Comparison of ENCODE assay signal across 8 mouse cellular contexts in the genomic region with DNA sequence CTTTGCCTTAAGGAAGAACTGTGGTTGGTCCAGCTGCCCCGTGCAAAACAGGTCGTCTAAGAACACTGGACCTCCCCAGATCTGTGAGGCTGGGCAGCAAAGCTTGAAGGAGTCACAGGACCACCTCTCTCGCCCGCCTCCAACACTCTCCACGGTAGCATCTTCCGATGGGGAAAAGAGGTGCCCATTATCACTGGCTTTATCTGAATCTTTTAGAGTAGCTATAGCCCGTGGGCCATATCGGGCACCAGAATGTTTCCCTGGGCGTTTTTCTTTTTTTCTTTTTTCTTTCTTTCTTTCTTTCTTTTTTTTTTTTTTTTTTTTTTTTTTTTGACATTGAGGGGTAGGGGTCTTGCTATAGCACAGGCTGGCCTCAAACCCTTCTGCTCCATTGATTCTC. TPM values are rescaled to one million over a fixed set of nuclear protein-coding genes. Genes with fewer than 3 reads are reported as not detected.
DNase-seq lines count a peak whose midpoint lies in the region; ATAC-seq and TF ChIP-seq lines count a peak whose summit lies in the region.

No protein-coding gene starts in this region.

- H3K9ac ChIP-seq in kidney, postnatal 0 days (ENCODE audit: low read depth, low read length), result peak overlapping the region; percentile 51; the same call in 1 of the 2 replicates
- peak overlapping the region; percentile 37; the same call in 1 of the 2 replicates for H3K9ac ChIP-seq in embryonic facial prominence, embryonic 12.5 days
- peak overlapping the region; percentile 37; the same call in 1 of the 2 replicates for H3K9ac ChIP-seq in hindbrain, postnatal 0 days (replicated peaks; ENCODE audit: low read length)
- 0 out of 2 replicates have a peak overlapping the region, but pooled peaks have one; percentile 44 for H3K9ac ChIP-seq in midbrain, postnatal 0 days (replicated peaks; ENCODE audit: low read length, poor library complexity, severe bottlenecking)

- no peaks in the 10 kb centered on the region for H3K27me3 ChIP-seq in kidney, postnatal 0 days (ENCODE audit: insufficient read depth, low read length)
- H3K27me3 ChIP-seq in embryonic facial prominence, embryonic 12.5 days, result peaks cover 16% of the 10 kb centered on the region; the same call in 1 of the 2 replicates
- no peaks in the 10 kb centered on the region for H3K27me3 ChIP-seq in hindbrain, postnatal 0 days (ENCODE audit: insufficient read depth, low read length)
- H3K27me3 ChIP-seq in midbrain, postnatal 0 days (ENCODE audit: insufficient read depth, low read length), result peaks cover 9% of the 10 kb centered on the region

- no peak for TF ChIP-seq CTCF in kidney, postnatal 0 days (IDR thresholded peaks at IDR 0.05; ENCODE audit: low read depth)
- no peak for TF ChIP-seq CTCF in hindbrain, postnatal 0 days (IDR thresholded peaks at IDR 0.05; ENCODE audit: low read depth)
- TF ChIP-seq CTCF in midbrain, postnatal 0 days (IDR thresholded peaks at IDR 0.05), result no peak

- H3K4me1 ChIP-seq in kidney, postnatal 0 days (replicated peaks; ENCODE audit: insufficient read depth, low read length), result peaks cover 18% of the 10 kb centered on the region; the same call in 1 of the 2 replicates
- peaks cover 27% of the 10 kb centered on the region; the same call in 1 of the 2 replicates for H3K4me1 ChIP-seq in embryonic facial prominence, embryonic 12.5 days
- peaks cover 24% of the 10 kb centered on the region for H3K4me1 ChIP-seq in hindbrain, postnatal 0 days (ENCODE audit: insufficient read depth, low read length)
- H3K4me1 ChIP-seq in midbrain, postnatal 0 days (ENCODE audit: insufficient read depth, low read length), result no peaks in the 10 kb centered on the region

- peak overlapping the region; percentile 38 for H3K4me3 ChIP-seq in kidney, postnatal 0 days (replicated peaks; ENCODE audit: low read depth, low read length)
- H3K4me3 ChIP-seq in embryonic facial prominence, embryonic 12.5 days, result peak overlapping the region; percentile 35
- peak overlapping the region; percentile 37 for H3K4me3 ChIP-seq in hindbrain, postnatal 0 days (ENCODE audit: low read length)
- H3K4me3 ChIP-seq in midbrain, postnatal 0 days (ENCODE audit: low read depth, low read length), result peak overlapping the region; percentile 39

- WGBS in kidney, postnatal 0 days, result 10% methylated on average over 9 of the region's 9 CpGs
- 14% methylated on average over 9 of the region's 9 CpGs for WGBS in embryonic facial prominence, embryonic 12.5 days
- WGBS in hindbrain, postnatal 0 days, result 12% methylated on average over 9 of the region's 9 CpGs
- WGBS in midbrain, postnatal 0 days, result 16% methylated on average over 9 of the region's 9 CpGs

- ATAC-seq in kidney, postnatal 0 days (replicated peaks; ENCODE audit: low FRiP score, low read depth), result no peak
- no peak for ATAC-seq in embryonic facial prominence, embryonic 12.5 days (ENCODE audit: insufficient number of reproducible peaks, insufficient read depth, low FRiP score, low TSS enrichment)
- ATAC-seq in hindbrain, postnatal 0 days, result no peak
- no peak for ATAC-seq in midbrain, postnatal 0 days (ENCODE audit: low FRiP score)

- H3K27ac ChIP-seq in kidney, postnatal 0 days, result peak overlapping the region; percentile 93
- H3K27ac ChIP-seq in embryonic facial prominence, embryonic 12.5 days, result no peak overlapping the region
- H3K27ac ChIP-seq in hindbrain, postnatal 0 days, result peak overlapping the region; percentile 20; the same call in 1 of the 2 replicates
- H3K27ac ChIP-seq in midbrain, postnatal 0 days (ENCODE audit: low read depth, low read length), result no peak overlapping the region

- no peaks in the 10 kb centered on the region for H3K36me3 ChIP-seq in kidney, postnatal 0 days (ENCODE audit: insufficient read depth, low read length)
- H3K36me3 ChIP-seq in embryonic facial prominence, embryonic 12.5 days, result no peaks in the 10 kb centered on the region
- H3K36me3 ChIP-seq in hindbrain, postnatal 0 days (ENCODE audit: insufficient read depth, low read length), result no peaks in the 10 kb centered on the region
- no peaks in the 10 kb centered on the region for H3K36me3 ChIP-seq in midbrain, postnatal 0 days (ENCODE audit: insufficient read depth, low read length)

- peak overlapping the region; percentile 81 for H3K4me2 ChIP-seq in kidney, postnatal 0 days (ENCODE audit: low read length)
- peak overlapping the region; percentile 66 for H3K4me2 ChIP-seq in embryonic facial prominence, embryonic 12.5 days (replicated peaks)
- H3K4me2 ChIP-seq in hindbrain, postnatal 0 days (ENCODE audit: low read depth, low read length), result peak overlapping the region; percentile 69
- H3K4me2 ChIP-seq in midbrain, postnatal 0 days (ENCODE audit: low read depth, low read length, poor library complexity, severe bottlenecking), result peak overlapping the region; percentile 73

- no peak for DNase-seq in kidney, postnatal 0 days (ENCODE audit: low spot score)
- no peak for DNase-seq in kidney, postnatal 10 days
- no peak for DNase-seq in hindbrain, postnatal 0 days (ENCODE audit: low spot score)
- DNase-seq in midbrain, postnatal 0 days (ENCODE audit: low spot score), result no peak
- no peak for DNase-seq in layer of hippocampus, adult 9-10 months (ENCODE audit: low spot score)
- DNase-seq in left cerebral cortex, adult 9 months (ENCODE audit: low spot score in 2 of 2), result no peak
- no peak for DNase-seq in thymus, postnatal 4 days

- H3K9me3 ChIP-seq in kidney, postnatal 0 days (replicated peaks; ENCODE audit: low read length), result no peaks in the 10 kb centered on the region
- H3K9me3 ChIP-seq in embryonic facial prominence, embryonic 12.5 days, result no peaks in the 10 kb centered on the region
- no peaks in the 10 kb centered on the region for H3K9me3 ChIP-seq in hindbrain, postnatal 0 days (ENCODE audit: low read length)
- no peaks in the 10 kb centered on the region for H3K9me3 ChIP-seq in midbrain, postnatal 0 days (ENCODE audit: low read length)

RNA-seq across cellular contexts. Expression of gene Gstt2, which starts 2.5 kb away (rescaled TPM):
- polyA plus RNA-seq in kidney, postnatal 0 days (2015; fragmentation: Nextera tagmentation; extraction: Ambion mirVana), result 125 and 129 TPM in 2 replicates
- polyA plus RNA-seq in embryonic facial prominence, embryonic 12.5 days (2016; fragmentation: Nextera tagmentation; extraction: Ambion mirVana), result 9.6 and 12.0 TPM in 2 replicates
- 2.1 and 10.2 TPM in 2 replicates for total RNA-seq in hindbrain, postnatal 0 days (2014; rRNA removed)
- polyA plus RNA-seq in hindbrain, postnatal 0 days (2015; fragmentation: Nextera tagmentation; extraction: Ambion mirVana), result 9.3 and 11.1 TPM in 2 replicates
- 2.0 and 5.5 TPM in 2 replicates for total RNA-seq in midbrain, postnatal 0 days (2014; rRNA removed)
- 7.7 and 10.7 TPM in 2 replicates for polyA plus RNA-seq in midbrain, postnatal 0 days (2015; fragmentation: Nextera tagmentation; extraction: Ambion mirVana)

RNA-seq across cellular contexts. Expression of gene Gstt4, which starts 12.4 kb away (rescaled TPM):
- polyA plus RNA-seq in kidney, postnatal 0 days (2015; fragmentation: Nextera tagmentation; extraction: Ambion mirVana), result not detected in 2 replicates
- not detected in 2 replicates for polyA plus RNA-seq in embryonic facial prominence, embryonic 12.5 days (2016; fragmentation: Nextera tagmentation; extraction: Ambion mirVana)
- not detected in 2 replicates for total RNA-seq in hindbrain, postnatal 0 days (2014; rRNA removed)
- polyA plus RNA-seq in hindbrain, postnatal 0 days (2015; fragmentation: Nextera tagmentation; extraction: Ambion mirVana), result not detected in 2 replicates
- not detected in 2 replicates for total RNA-seq in midbrain, postnatal 0 days (2014; rRNA removed)
- polyA plus RNA-seq in midbrain, postnatal 0 days (2015; fragmentation: Nextera tagmentation; extraction: Ambion mirVana), result not detected in 2 replicates

RNA-seq across cellular contexts. Expression of gene Mif, which starts 25.3 kb away (rescaled TPM):
- 1,473 and 1,501 TPM in 2 replicates for polyA plus RNA-seq in kidney, postnatal 0 days (2015; fragmentation: Nextera tagmentation; extraction: Ambion mirVana)
- 1,615 and 1,742 TPM in 2 replicates for polyA plus RNA-seq in embryonic facial prominence, embryonic 12.5 days (2016; fragmentation: Nextera tagmentation; extraction: Ambion mirVana)
- 1,072 and 1,222 TPM in 2 replicates for total RNA-seq in hindbrain, postnatal 0 days (2014; rRNA removed)
- polyA plus RNA-seq in hindbrain, postnatal 0 days (2015; fragmentation: Nextera tagmentation; extraction: Ambion mirVana), result 1,792 and 1,891 TPM in 2 replicates
- total RNA-seq in midbrain, postnatal 0 days (2014; rRNA removed), result 736 and 976 TPM in 2 replicates
- polyA plus RNA-seq in midbrain, postnatal 0 days (2015; fragmentation: Nextera tagmentation; extraction: Ambion mirVana), result 1,685 and 1,800 TPM in 2 replicates

RNA-seq across cellular contexts. Expression of gene Gstt1, which starts 36.3 kb away (rescaled TPM):
- polyA plus RNA-seq in kidney, postnatal 0 days (2015; fragmentation: Nextera tagmentation; extraction: Ambion mirVana), result 33.2 and 34.4 TPM in 2 replicates
- polyA plus RNA-seq in embryonic facial prominence, embryonic 12.5 days (2016; fragmentation: Nextera tagmentation; extraction: Ambion mirVana), result 11.0 TPM in 2 replicates
- total RNA-seq in hindbrain, postnatal 0 days (2014; rRNA removed), result 38.1 and 39.3 TPM in 2 replicates
- 20.8 and 24.4 TPM in 2 replicates for polyA plus RNA-seq in hindbrain, postnatal 0 days (2015; fragmentation: Nextera tagmentation; extraction: Ambion mirVana)
- total RNA-seq in midbrain, postnatal 0 days (2014; rRNA removed), result 22.6 and 37.1 TPM in 2 replicates
- polyA plus RNA-seq in midbrain, postnatal 0 days (2015; fragmentation: Nextera tagmentation; extraction: Ambion mirVana), result 21.4 and 26.2 TPM in 2 replicates

RNA-seq across cellular contexts. Expression of gene Gstt3, which starts 53.5 kb away (rescaled TPM):
- 76.5 and 78.3 TPM in 2 replicates for polyA plus RNA-seq in kidney, postnatal 0 days (2015; fragmentation: Nextera tagmentation; extraction: Ambion mirVana)
- 9.7 and 10.4 TPM in 2 replicates for polyA plus RNA-seq in embryonic facial prominence, embryonic 12.5 days (2016; fragmentation: Nextera tagmentation; extraction: Ambion mirVana)
- total RNA-seq in hindbrain, postnatal 0 days (2014; rRNA removed), result 1.8 and 3.2 TPM in 2 replicates
- polyA plus RNA-seq in hindbrain, postnatal 0 days (2015; fragmentation: Nextera tagmentation; extraction: Ambion mirVana), result 2.8 and 4.2 TPM in 2 replicates
- 3.6 and 7.7 TPM in 2 replicates for total RNA-seq in midbrain, postnatal 0 days (2014; rRNA removed)
- 2.5 and 2.8 TPM in 2 replicates for polyA plus RNA-seq in midbrain, postnatal 0 days (2015; fragmentation: Nextera tagmentation; extraction: Ambion mirVana)

Comparison
In these comparisons a context has a peak if more than half of its experiments do, and no peak if none do; other contexts are left out.
1. H3K27ac ChIP-seq: peak in kidney, postnatal 0 days (single experiment) and hindbrain, postnatal 0 days (single experiment); none in embryonic facial prominence, embryonic 12.5 days (single experiment) and midbrain, postnatal 0 days (single experiment).
2. Peak in every context shown above with its lines, with median percentiles within 50 percentile points of each other: H3K4me2 ChIP-seq, H3K4me3 ChIP-seq and H3K9ac ChIP-seq.